Mouse (Mus musculus) B cell, adult 2 months (primary cell): ENCODE data around the gene Tbcd.

Experiments
- DNase-seq, 2 experiments: peaks; one replicate each; pipeline ENCODE4 v3.0.0; 2022

Tbcd gene

GRCm38 (mm10) chr11:121479476-121480203 is 27.9 kb downstream of the Tbcd start:
- no peak for DNase-seq

GRCm38 (mm10) chr11:121481129-121481528 is 29.4 kb downstream of the Tbcd start:
- DNase-seq = no peak

GRCm38 (mm10) chr11:121485882-121486281 is 34.1 kb downstream of the Tbcd start:
- DNase-seq = peak; percentile 21 to 42

GRCm38 (mm10) chr11:121490651-121491050 is 38.9 kb downstream of the Tbcd start:
- no peak for DNase-seq

GRCm38 (mm10) chr11:121500595-121500994 is 48.8 kb downstream of the Tbcd start:
- no peak for DNase-seq

GRCm38 (mm10) chr11:121501525-121501924 is 49.8 kb downstream of the Tbcd start:
- no peak for DNase-seq

- no peak for DNase-seq
Observed at GRCm38 (mm10) chr11:121502000-121502860, 50.5 kb downstream of the Tbcd start.

GRCm38 (mm10) chr11:121508478-121508877 is 56.7 kb downstream of the Tbcd start:
- DNase-seq = no peak

- DNase-seq = no peak
Observed at GRCm38 (mm10) chr11:121510512-121511246, 58.9 kb downstream of the Tbcd start.

- DNase-seq = no peak
Observed at GRCm38 (mm10) chr11:121512896-121513572, 61.3 kb downstream of the Tbcd start.

- no peak for DNase-seq
Observed at GRCm38 (mm10) chr11:121515996-121516395, 64.2 kb downstream of the Tbcd start.

GRCm38 (mm10) chr11:121516906-121517305 is 65.2 kb downstream of the Tbcd start:
- no peak for DNase-seq

- DNase-seq = no peak
Observed at GRCm38 (mm10) chr11:121517687-121518465, 66.1 kb downstream of the Tbcd start.

- DNase-seq = no peak
Observed at GRCm38 (mm10) chr11:121519131-121519530, 67.4 kb downstream of the Tbcd start, which contains the start of gene Zfp750. Zfp750 (minus strand) TSS chr11:121519333.

GRCm38 (mm10) chr11:121519703-121520102 is 68.0 kb downstream of the Tbcd start:
- DNase-seq = no peak

GRCm38 (mm10) chr11:121520761-121521160 is 69.0 kb downstream of the Tbcd start:
- no peak for DNase-seq

GRCm38 (mm10) chr11:121522156-121522762 is 70.5 kb downstream of the Tbcd start:
- no peak for DNase-seq

GRCm38 (mm10) chr11:121524191-121524590 is 72.4 kb downstream of the Tbcd start:
- DNase-seq = no peak

- DNase-seq = no peak
Observed at GRCm38 (mm10) chr11:121529747-121530146, 78.0 kb downstream of the Tbcd start.

- DNase-seq = no peak
Observed at GRCm38 (mm10) chr11:121536528-121536927, 84.8 kb downstream of the Tbcd start.

- no peak for DNase-seq
Observed at GRCm38 (mm10) chr11:121542471-121542870, 90.7 kb downstream of the Tbcd start.
